In genomic region chr12:33552231-33552630, GRCm38 (mm10) we compare ENCODE assay signal across 29 mouse cellular contexts.
"Had no signal": no experiment of that assay in that cellular context is flagged by ENCODE, and none has a peak within 500 bp of the region (broad histone marks: within the 10 kb centered on the region; RNA-seq: fewer than 3 reads in every experiment).

No protein-coding gene starts in this region.

- H3K27ac ChIP-seq: left cerebral cortex, adult 2 months; liver, embryonic 12.5 days; liver, embryonic 13.5 days; liver, embryonic 14.5 days; liver, embryonic 15.5 days; lung, embryonic 15.5 days; macrophage; midbrain, embryonic 12.5 days; midbrain, embryonic 13.5 days; midbrain, embryonic 15.5 days; neural tube, embryonic 12.5 days; neural tube, embryonic 13.5 days had no signal

- H3K4me2 ChIP-seq: limb, embryonic 15.5 days; liver, embryonic 11.5 days; liver, embryonic 12.5 days; liver, embryonic 13.5 days; liver, embryonic 15.5 days; lung, embryonic 14.5 days; lung, embryonic 15.5 days; midbrain, embryonic 12.5 days; midbrain, embryonic 13.5 days; midbrain, embryonic 15.5 days; neural tube, embryonic 12.5 days; neural tube, embryonic 13.5 days had no signal

- H3K9me3 ChIP-seq: limb, embryonic 15.5 days; liver, embryonic 12.5 days; liver, embryonic 13.5 days; liver, embryonic 15.5 days; lung, embryonic 15.5 days; megakaryocyte, embryonic 14.5 days; midbrain, embryonic 10.5 days; midbrain, embryonic 12.5 days; midbrain, embryonic 13.5 days; midbrain, embryonic 15.5 days; neural tube, embryonic 12.5 days; neural tube, embryonic 13.5 days had no signal

- H3K9ac ChIP-seq: limb, embryonic 15.5 days; liver, embryonic 12.5 days; liver, embryonic 13.5 days; liver, embryonic 14.5 days; liver, embryonic 15.5 days; liver, postnatal 0 days; lung, embryonic 14.5 days; lung, embryonic 15.5 days; midbrain, embryonic 12.5 days; midbrain, embryonic 13.5 days; midbrain, embryonic 15.5 days; neural tube, embryonic 12.5 days; neural tube, embryonic 13.5 days had no signal

- H3K4me1 ChIP-seq: liver, embryonic 12.5 days; liver, embryonic 13.5 days; liver, embryonic 15.5 days; lung, embryonic 15.5 days; megakaryocyte, embryonic 14.5 days; midbrain, embryonic 13.5 days; midbrain, embryonic 15.5 days; neural tube, embryonic 12.5 days; neural tube, embryonic 13.5 days had no signal

- ATAC-seq: liver, embryonic 12.5 days; liver, postnatal 0 days; lung, postnatal 0 days; midbrain, embryonic 13.5 days; midbrain, embryonic 15.5 days had no signal

- H3K36me3 ChIP-seq: limb, embryonic 15.5 days; liver, embryonic 12.5 days; liver, embryonic 13.5 days; liver, embryonic 15.5 days; lung, embryonic 15.5 days; midbrain, embryonic 10.5 days; midbrain, embryonic 12.5 days; midbrain, embryonic 13.5 days; midbrain, embryonic 15.5 days; neural tube, embryonic 12.5 days; neural tube, embryonic 13.5 days had no signal

- DNase-seq: left cerebral cortex, postnatal 4 days; liver; liver, embryonic 13.5 days; liver, postnatal 0 days; lung, adult 18-20 months; lung, adult 2 months; lung, embryonic 14.5 days; lung, postnatal 10 days; lung, postnatal 14 days; lung, postnatal 36 days; lung, postnatal 4 days; midbrain, embryonic 14.5 days had no signal

- H3K27me3 ChIP-seq: limb, embryonic 15.5 days; liver, embryonic 12.5 days; liver, embryonic 13.5 days; liver, embryonic 15.5 days; lung, embryonic 15.5 days; megakaryocyte, embryonic 14.5 days; midbrain, embryonic 12.5 days; midbrain, embryonic 13.5 days; midbrain, embryonic 15.5 days; neural tube, embryonic 12.5 days; neural tube, embryonic 13.5 days had no signal

- H3K4me3 ChIP-seq: left cerebral cortex, adult 2 months; limb, embryonic 15.5 days; liver, embryonic 12.5 days; liver, embryonic 13.5 days; liver, embryonic 15.5 days; lung, embryonic 15.5 days; megakaryocyte, embryonic 14.5 days; midbrain, embryonic 10.5 days; midbrain, embryonic 12.5 days; midbrain, embryonic 13.5 days; midbrain, embryonic 15.5 days; myocyte; neural tube, embryonic 12.5 days; neural tube, embryonic 13.5 days had no signal
